Comparison of ENCODE assay signal across 14 mouse cellular contexts in the genomic region with DNA sequence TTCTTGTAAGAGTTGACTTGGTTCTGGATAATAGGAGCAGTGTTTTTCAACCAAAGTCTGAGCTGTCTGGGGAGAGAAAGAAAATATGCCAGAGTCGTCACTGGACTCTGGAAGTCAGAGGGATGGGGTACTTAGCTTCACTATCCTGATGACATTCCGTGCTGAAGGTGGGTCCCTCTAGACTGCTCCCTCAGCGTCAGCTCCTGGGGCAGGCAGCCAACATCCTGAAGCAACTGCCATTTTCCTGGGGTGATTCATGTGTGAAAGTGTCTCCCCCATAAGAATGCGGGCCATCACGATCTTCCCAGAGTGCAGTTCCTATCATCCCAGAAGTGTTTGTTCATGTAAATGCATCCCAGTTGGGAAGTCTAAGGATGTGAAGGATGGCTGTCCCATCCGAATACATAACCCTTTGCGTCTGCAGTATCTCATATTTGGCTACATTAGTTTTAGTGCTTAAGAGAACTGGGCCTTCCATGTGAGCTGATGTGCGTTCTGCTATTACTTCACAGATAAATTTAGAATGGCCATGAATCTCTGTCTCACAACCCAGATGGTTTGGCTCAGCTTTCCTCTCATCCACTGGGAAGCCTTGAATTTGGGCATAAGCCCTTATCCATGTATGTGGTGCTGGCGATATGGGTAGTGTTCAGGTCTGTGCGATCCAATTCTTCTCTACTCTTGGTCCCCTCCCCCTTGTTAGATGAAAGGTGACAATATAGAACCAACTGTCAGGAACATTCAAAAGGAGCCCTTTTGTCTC.
A peak's percentile ranks its signal among the peaks of the same experiment; 100 is the strongest.
DNase-seq lines count a peak whose midpoint lies in the region; ATAC-seq and TF ChIP-seq lines count a peak whose summit lies in the region.
"Had no signal": no experiment of that assay in that cellular context is flagged by ENCODE, and none has a peak within 500 bp of the region (broad histone marks: within the 10 kb centered on the region; RNA-seq: fewer than 3 reads in every experiment).

No protein-coding gene starts in this region.

- no peak overlapping the region for H3K4me3 ChIP-seq in lung, adult 2 months (replicated peaks; ENCODE audit: extremely low read depth, low read depth, low read length)
- no peak overlapping the region for H3K4me3 ChIP-seq in gastrocnemius, adult 2 months
- no peak overlapping the region for H3K4me3 ChIP-seq in midbrain, embryonic 10.5 days
- H3K4me3 ChIP-seq: erythroblast, embryonic 14.5 days; neural tube, embryonic 12.5 days had no signal

- H3K36me3 ChIP-seq in midbrain, embryonic 10.5 days = no peaks in the 10 kb centered on the region
- H3K36me3 ChIP-seq: neural tube, embryonic 12.5 days had no signal

- DNase-seq in frontal cortex, postnatal 14 days (ENCODE audit: low spot score in 2 of 2) = no peak
- DNase-seq in lung, postnatal 10 days = peak; percentile 30
- DNase-seq in lung, adult 2 months = no peak
- peak; percentile 48 for DNase-seq in gastrocnemius, adult 2 months
- peak; percentile 5 for DNase-seq in right cerebral cortex, postnatal 25 days
- no peak for DNase-seq in thymus, postnatal 10 days (ENCODE audit: low spot score in 2 of 2)
- no peak for DNase-seq in midbrain, embryonic 10.5 days (ENCODE audit: low spot score)
- DNase-seq: cerebellum, postnatal 36 days; thymus, postnatal 36 days had no signal

- H3K9me3 ChIP-seq in midbrain, embryonic 10.5 days (replicated peaks) = no peaks in the 10 kb centered on the region
- H3K9me3 ChIP-seq: neural tube, embryonic 12.5 days had no signal

- intact Hi-C loops in gastrocnemius, adult 2 months (cut with DNase I) = no loop called here

- no peak for TF ChIP-seq CTCF in lung, adult 2 months (IDR thresholded peaks at IDR 0.05; ENCODE audit: insufficient read depth, low read length)
- no peak for TF ChIP-seq CTCF in gastrocnemius, adult 2 months (IDR thresholded peaks at IDR 0.05)

- no peaks in the 10 kb centered on the region for H3K4me1 ChIP-seq in lung, adult 2 months (ENCODE audit: control insufficient read depth, insufficient read depth, low read length)
- H3K4me1 ChIP-seq in midbrain, embryonic 10.5 days = no peaks in the 10 kb centered on the region
- H3K4me1 ChIP-seq: neural tube, embryonic 12.5 days had no signal

- no peaks in the 10 kb centered on the region for H3K27me3 ChIP-seq in midbrain, embryonic 10.5 days (ENCODE audit: low read depth, poor library complexity, severe bottlenecking)
- H3K27me3 ChIP-seq: neural tube, embryonic 12.5 days; Patski had no signal

- peak overlapping the region; percentile 24; the same call in 1 of the 2 replicates for H3K27ac ChIP-seq in gastrocnemius, adult 2 months
- H3K27ac ChIP-seq in midbrain, embryonic 10.5 days (replicated peaks) = no peak overlapping the region
- H3K27ac ChIP-seq: neural tube, embryonic 12.5 days had no signal

- no peak for TF ChIP-seq POLR2A in lung, adult 2 months (IDR thresholded peaks at IDR 0.05; ENCODE audit: borderline replicate concordance, extremely low read depth, low read depth, low read length)

- WGBS in lung, adult 2 months = 74% methylated on average over 10 of the region's 10 CpGs
- 89% methylated on average over 10 of the region's 10 CpGs for WGBS in midbrain, embryonic 10.5 days

- ATAC-seq in frontal cortex, adult (ENCODE audit: low TSS enrichment) = peak; percentile 72
- ATAC-seq: hindbrain, embryonic 16.5 days; Patski had no signal

Comparison
In these comparisons a context has a peak if more than half of its experiments do, and no peak if none do; other contexts are left out.
1. DNase-seq: peak in lung, postnatal 10 days (single experiment), gastrocnemius, adult 2 months (single experiment) and right cerebral cortex, postnatal 25 days (single experiment); none in frontal cortex, postnatal 14 days (0 of 2), lung, adult 2 months (single experiment), thymus, postnatal 10 days (0 of 2) and midbrain, embryonic 10.5 days (single experiment).